Mouse (Mus musculus) fibroblast of lung, adult 2 months (primary cell): ENCODE measurements around the gene Tbl3.

Experiments used
- DNase-seq: peaks from one replicate; pipeline ENCODE4 v3.0.0-alpha.2; 2011; ENCODE audit warnings: low read depth

Gene Tbl3

DNA sequence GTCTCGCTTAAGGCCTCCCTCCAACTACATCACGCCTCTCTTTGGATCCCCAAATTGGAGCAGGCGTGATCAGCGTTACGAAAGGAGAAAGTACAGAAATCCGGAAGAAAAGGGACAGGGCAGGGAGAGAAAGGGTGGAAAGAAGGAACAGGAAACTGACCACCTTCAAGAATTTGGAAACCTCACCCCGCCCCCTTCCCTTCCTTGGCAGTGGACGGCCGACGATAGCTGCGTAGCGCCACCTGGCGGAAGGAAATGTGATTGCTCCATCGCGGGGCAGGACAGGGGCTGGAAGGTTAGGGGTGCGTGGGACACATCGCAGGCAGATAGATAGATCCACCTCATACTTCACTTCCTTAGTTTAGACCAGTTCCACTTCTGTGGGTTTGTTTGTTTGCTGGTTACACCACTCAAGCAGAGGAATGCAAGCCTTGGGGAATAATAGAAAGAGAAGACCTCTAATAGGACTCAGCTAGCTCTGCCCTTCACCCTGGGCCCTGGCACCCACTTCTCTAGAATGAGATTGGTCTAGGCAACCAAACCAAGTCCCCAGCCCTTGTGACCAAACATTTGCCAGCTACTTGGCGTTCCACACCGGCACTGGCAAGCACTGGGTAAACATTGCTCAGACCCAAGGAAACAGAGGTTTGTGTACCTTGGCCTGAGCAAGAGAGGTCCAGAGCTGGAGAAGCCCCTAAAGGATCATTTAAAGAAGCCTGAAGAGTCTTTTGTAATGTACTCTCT lies 53.3 kb downstream of the Tbl3 start:
- DNase-seq: no peak

DNA sequence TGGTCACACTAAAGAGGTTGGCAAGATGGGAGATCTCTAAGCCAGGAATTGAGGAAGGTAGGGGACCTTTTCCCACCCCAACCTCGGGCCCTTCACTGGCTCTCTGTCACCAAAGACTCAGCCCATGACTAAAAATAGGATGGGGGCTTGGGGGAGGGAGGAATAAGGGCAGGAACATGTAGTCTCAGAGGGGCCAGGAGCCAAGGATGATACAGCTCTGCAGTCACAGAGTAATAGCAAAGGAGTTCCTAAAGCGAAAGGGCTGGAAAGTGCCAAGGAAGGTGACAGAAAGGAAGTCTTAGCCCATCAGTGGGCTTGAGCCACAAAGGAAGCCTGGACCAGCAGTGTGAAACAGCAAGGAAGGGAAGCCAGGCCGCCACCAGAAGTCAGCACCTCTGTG lies 55.6 kb downstream of the Tbl3 start:
- no peak for DNase-seq

DNA sequence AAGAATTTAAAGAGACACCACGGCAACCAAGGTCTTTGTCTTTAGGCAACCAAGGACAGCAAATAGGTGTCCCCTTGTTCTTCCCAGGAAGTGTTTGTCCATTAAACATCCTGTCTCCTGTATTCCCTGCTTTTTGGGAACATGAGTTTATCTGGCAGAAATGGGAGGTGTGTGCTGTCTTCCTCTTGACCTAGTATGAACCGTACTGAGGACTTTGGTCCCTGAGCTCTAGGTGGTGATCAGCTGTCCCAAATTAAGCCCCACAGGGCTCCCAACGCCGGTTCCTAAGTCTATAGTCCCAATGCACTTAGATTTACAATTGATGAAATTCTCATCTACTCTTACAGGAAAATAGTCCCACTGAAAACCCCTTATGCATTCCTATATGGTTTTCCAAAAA lies 56.7 kb downstream of the Tbl3 start:
- DNase-seq: no peak

DNA sequence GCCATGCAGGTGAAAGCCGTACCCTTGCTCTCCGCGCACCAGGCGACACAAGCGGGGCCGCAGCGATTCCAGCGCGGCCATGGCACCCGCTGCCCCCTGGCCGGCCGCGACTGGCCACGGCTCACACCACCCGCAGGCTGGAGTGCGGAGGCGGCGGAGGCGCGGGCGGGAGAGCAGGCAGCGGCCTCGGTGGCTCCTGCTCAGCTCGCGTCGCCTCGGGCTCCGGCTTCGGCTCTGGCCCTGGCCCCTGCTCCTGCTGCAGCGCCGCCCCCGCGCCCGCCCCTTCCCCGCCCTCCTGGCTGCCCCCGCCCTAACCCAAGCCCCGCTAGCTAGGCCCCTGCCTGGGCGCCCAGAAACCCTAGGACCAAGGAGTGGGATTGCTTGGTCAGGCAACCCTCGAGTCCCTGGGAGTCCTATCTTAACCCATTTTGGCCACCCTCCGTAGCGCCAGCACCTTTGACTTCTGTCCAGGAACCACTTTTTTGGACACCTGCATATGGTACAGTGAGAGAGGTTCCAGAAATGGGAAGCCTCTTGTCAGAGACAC lies 57.3 kb downstream of the Tbl3 start, which contains the start of gene Slc9a3r2:
Gene Slc9a3r2, minus strand, starts transcription at position 258 of the 547 bp plus-strand sequence.
- no peak for DNase-seq

DNA sequence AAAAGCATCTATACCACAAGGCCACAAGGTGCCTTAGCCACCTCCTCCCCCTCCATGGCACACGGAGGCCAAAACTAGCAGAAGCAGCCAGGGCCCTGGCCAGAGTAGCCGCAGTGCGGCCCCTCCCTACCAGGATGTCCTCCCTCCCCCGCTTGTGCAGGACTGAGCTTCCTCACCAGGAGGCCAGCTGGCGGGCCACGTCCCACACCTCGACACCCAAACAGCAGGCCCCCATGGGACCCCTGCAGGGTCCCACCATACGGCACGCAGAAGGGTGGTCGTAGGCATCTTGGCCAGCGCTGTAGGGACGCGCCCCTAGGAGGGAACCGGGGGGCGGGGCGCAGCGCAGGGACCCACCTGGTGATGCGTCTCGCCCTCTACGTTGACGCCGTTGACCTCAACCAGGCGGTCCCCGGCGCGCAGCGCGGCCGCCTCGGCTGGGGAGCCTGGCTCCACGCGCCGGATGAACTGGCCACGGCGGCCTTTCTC lies 57.8 kb downstream of the Tbl3 start:
- DNase-seq: no peak

DNA sequence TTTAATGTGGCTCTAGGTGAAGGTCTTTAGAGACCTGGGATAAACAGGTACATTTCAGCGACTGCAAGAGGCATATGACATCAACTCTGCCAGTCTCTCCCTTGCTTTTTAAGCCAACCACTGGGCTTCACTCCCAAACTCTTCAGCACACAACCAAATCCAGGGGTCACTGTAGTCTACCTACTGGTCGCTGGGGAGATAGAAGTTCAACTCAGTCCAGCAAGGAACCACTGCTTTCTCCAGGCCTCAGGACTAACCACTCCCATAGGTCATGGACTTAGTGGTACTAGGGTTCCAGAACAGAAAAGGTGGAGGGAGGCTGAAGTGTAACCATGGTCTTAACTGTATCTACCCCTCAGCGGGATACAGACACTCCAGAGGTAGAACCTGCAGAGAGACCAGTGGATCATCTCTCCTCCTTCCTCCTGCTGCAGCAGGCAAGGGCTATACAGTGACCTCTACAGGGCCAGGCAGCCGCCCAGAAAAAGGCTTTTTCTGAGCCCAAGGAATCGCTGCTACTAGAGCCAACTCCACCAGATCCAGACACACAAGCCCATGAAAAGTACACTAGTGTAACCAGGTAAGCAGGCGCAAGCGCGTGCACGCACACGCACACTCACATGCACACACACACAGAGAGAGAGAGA lies 58.6 kb downstream of the Tbl3 start:
- DNase-seq: no peak
